Mouse (Mus musculus) brain, embryonic 14.5 days (tissue): ENCODE measurements around the gene Opcml.

Experiments used
- CTCF ChIP-seq: fragments of 200-500 bp; IDR thresholded peaks from 2 replicates; pipeline ENCODE4 v1.5.1; 2012; ENCODE audit warnings: inconsistent platforms, mild to moderate bottlenecking, moderate library complexity, borderline replicate concordance; ENCODE audit not compliant: insufficient read depth, insufficient read length; ENCODE audit errors: extremely low read depth
- POLR2A ChIP-seq: fragments of 200-500 bp; IDR thresholded peaks from 2 replicates; pipeline ENCODE4 v1.6.1; 2012; ENCODE audit warnings: mild to moderate bottlenecking, inconsistent platforms, borderline replicate concordance; ENCODE audit not compliant: poor library complexity, insufficient read depth, insufficient read length, severe bottlenecking; ENCODE audit errors: extremely low read depth

DNA sequence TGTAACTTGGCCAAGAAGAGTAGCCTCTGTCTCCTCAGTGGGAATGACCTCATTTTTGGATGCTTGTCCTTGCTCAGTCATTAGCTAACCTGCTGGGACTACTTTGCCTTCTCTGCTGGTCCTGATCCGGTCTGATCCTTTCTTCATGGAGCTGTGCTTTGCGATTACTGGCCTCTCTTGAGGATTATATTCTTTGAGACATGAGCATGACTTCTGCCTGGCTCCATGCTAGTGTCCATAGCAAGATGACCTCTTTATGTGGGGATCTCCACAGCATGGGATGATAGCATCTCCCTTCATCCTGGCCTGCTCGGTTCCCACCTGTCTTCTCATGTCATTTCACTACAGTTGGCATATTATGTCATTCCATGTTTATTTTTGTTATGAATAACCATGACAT is 699.8 kb downstream of the Opcml start:
- no peak for TF ChIP-seq POLR2A
- no peak for TF ChIP-seq CTCF
